Mouse (Mus musculus) stomach, embryonic 16.5 days (tissue): ENCODE measurements around the gene Ace3. TPM values are rescaled to one million over a fixed set of nuclear protein-coding genes. Genes with fewer than 3 reads are reported as not detected.
A peak's percentile ranks its signal among the peaks of the same experiment; 100 is the strongest.

ENCODE experiments used
- ATAC-seq: fragments of 200-750 bp; cut with Nextera tagmentation; 2 replicates; pipeline ENCODE4 v1.8.0; 2017; ENCODE audit warnings: moderate number of reproducible peaks, moderate TSS enrichment; ENCODE audit not compliant: insufficient read depth, low FRiP score
- H3K27ac ChIP-seq: fragments of 300-500 bp; sonication (generic); 2 replicates; pipeline ENCODE4 v1.5.1; 2014; ENCODE audit warnings: low read length
- H3K27me3 ChIP-seq: fragments of 300-500 bp; sonication (generic); 2 replicates; pipeline ENCODE4 v1.6.1; 2014; ENCODE audit warnings: low read length, control low read depth, mixed read lengths; ENCODE audit not compliant: control insufficient read depth, insufficient read depth
- H3K36me3 ChIP-seq: fragments of 300-500 bp; sonication (generic); 2 replicates; pipeline ENCODE4 v1.6.1; 2014; ENCODE audit warnings: low read length; ENCODE audit not compliant: control insufficient read depth, insufficient read depth
- H3K4me1 ChIP-seq: fragments of 300-500 bp; sonication (generic); 2 replicates; pipeline ENCODE4 v1.6.1; 2014; ENCODE audit warnings: low read length, control low read depth, mixed read lengths; ENCODE audit not compliant: control insufficient read depth, insufficient read depth
- H3K4me2 ChIP-seq: fragments of 300-500 bp; sonication (generic); 2 replicates; pipeline ENCODE4 v1.6.1; 2014; ENCODE audit warnings: low read depth, low read length, mixed read lengths
- H3K4me3 ChIP-seq: fragments of 300-500 bp; sonication (generic); replicated peaks from 2 replicates; pipeline ENCODE4 v1.5.1; 2014; ENCODE audit warnings: mild to moderate bottlenecking, low read length
- H3K9ac ChIP-seq: fragments of 300-500 bp; sonication (generic); 2 replicates; pipeline ENCODE4 v1.6.1; 2014; ENCODE audit warnings: low read length
- H3K9me3 ChIP-seq: fragments of 300-500 bp; sonication (generic); replicated peaks from 2 replicates; pipeline ENCODE4 v1.6.1; 2016; ENCODE audit warnings: low read length, control low read depth; ENCODE audit not compliant: control insufficient read depth
- WGBS: fragments of 180-500 bp; shearing (Covaris S2); extraction: QIAGEN DNeasy Blood & Tissue Kit; methylation state at CpG from one replicate; pipeline ENCODE4 v1.1.7; 2014; 5-methylcytosine and 5-hydroxymethylcytosine counted together
- polyA plus RNA-seq: library from polyadenylated mRNA; unstranded; fragments of >200 nt; fragmentation: Nextera tagmentation; extraction: Ambion mirVana; gene quantifications from 2 replicates; pipeline ENCODE4 v1.2.1, GENCODE M21; 2015

The Ace3 gene
- polyA plus RNA-seq, 1 experiment from 2014 or later = not detected

DNA sequence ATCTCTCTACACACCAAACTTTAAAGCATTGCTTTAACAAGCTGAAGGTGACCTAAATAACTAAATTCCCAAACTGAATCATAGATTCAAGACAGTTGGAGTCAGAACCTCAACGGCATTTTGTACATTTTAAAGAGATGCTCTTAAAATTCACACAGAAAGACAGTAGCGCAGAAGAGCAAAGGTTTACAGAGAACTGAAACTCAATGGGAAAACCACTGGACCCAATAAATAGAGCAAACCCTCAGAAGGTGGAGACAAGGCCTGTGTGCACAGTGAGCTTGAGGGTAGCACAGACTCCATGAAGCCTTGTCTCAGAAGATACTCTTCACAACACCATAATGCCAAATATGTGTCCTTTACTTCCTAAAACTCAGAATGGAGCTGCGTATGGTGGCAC lies 51.3 kb downstream of the Ace3 start:
- 94% methylated on average over 3 of the region's 3 CpGs for WGBS

DNA sequence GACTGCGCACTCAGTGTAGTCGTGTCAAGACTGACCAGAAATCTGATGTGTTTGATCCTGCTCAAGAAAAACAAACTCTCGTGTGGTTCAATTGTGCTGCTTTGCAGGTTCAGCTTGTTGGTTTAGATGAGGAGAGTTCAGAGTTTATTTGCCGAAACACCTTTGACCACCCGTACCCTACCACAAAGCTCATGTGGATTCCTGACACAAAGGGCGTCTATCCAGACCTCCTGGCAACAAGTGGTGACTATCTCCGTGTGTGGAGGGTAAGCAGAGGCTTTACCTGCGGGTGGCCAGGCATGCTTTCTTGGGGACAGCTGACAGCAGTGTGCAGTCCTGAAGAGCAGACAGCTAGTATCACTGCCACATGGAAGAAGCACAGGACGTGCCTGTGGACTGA lies 52.1 kb downstream of the Ace3 start:
- ATAC-seq = no peak
- H3K36me3 ChIP-seq = peaks cover 16% of the 10 kb centered on the region
- 85% methylated on average over 9 of the region's 9 CpGs for WGBS

More for the DNA sequence above, 51.3 kb downstream of the Ace3 start:
- Histone ChIP-seq H3K27ac (no peak overlapping the region), H3K27me3 (no peaks in the 10 kb centered on the region), H3K4me2 (no peak overlapping the region), H3K9me3 (no peaks in the 10 kb centered on the region), H3K4me1 (no peaks in the 10 kb centered on the region), H3K4me3 (no peak overlapping the region), H3K36me3 (peaks cover 16% of the 10 kb centered on the region), H3K9ac (no peak overlapping the region)
- ATAC-seq = no peak

DNA sequence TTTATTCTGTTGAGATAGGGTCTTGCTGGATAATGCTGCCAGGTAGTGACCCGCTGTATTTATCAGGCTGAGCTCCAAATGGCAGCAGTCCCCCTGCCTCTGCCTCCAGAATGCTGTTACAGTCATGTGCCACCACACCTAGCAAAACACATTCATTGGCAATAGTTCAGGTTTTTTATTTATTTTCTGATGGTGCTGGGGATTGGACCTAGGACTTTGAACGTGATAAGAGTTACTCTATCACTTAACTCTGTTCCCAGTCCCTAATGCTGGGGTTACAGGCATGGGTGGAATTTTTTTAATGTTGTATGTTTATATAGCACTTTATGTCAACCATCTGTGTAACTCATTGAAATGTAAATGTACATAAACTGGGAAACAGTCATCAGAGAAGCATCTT lies 59.4 kb downstream of the Ace3 start:
- Histone ChIP-seq H3K27ac (no peak overlapping the region), H3K4me3 (no peak overlapping the region), H3K9me3 (no peaks in the 10 kb centered on the region), H3K4me2 (no peak overlapping the region), H3K36me3 (peaks cover 18% of the 10 kb centered on the region), H3K27me3 (no peaks in the 10 kb centered on the region), H3K4me1 (no peaks in the 10 kb centered on the region), H3K9ac (no peak overlapping the region)
- ATAC-seq = peak; percentile 62; the same call in 1 of the 2 replicates
- WGBS = 72% methylated on average over 2 of the region's 2 CpGs

More for the DNA sequence above, 52.1 kb downstream of the Ace3 start:
- no peak overlapping the region for H3K27ac ChIP-seq
- no peaks in the 10 kb centered on the region for H3K9me3 ChIP-seq
- no peak overlapping the region for H3K4me2 ChIP-seq
- H3K9ac ChIP-seq = no peak overlapping the region
- H3K4me1 ChIP-seq = no peaks in the 10 kb centered on the region
- no peaks in the 10 kb centered on the region for H3K27me3 ChIP-seq
- H3K4me3 ChIP-seq = no peak overlapping the region

DNA sequence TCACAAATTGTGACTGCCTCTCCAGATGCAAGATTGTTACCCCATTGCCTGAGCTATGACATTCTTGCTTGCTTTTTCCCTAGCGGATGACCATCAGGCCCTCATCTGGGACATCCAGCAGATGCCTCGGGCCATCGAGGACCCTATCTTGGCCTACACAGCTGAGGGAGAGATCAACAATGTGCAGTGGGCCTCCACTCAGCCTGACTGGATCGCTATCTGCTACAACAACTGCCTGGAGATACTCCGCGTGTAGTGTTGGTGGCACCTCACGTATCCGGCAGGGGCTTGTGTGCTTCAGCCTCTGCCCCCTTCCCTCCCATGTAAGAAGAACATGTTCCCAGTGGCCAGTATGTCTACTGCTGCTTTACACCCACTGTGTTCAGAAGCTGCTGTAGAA lies 60.1 kb downstream of the Ace3 start:
- Histone ChIP-seq H3K9ac (no peak overlapping the region), H3K4me3 (no peak overlapping the region), H3K9me3 (no peaks in the 10 kb centered on the region), H3K4me2 (no peak overlapping the region), H3K4me1 (no peaks in the 10 kb centered on the region), H3K27me3 (no peaks in the 10 kb centered on the region), H3K36me3 (peaks cover 18% of the 10 kb centered on the region), H3K27ac (no peak overlapping the region)
- WGBS = 93% methylated on average over 8 of the region's 8 CpGs
- ATAC-seq = no peak

Other genes with a start within 250 kb of the Ace3 start
- 45.6 and 54.7 TPM in 2 replicates for gene Cyb561, start 41.3 kb upstream of the Ace3 start, polyA plus RNA-seq
- gene Ace, start 26.7 kb upstream of the Ace3 start, polyA plus RNA-seq = 3.3 and 3.5 TPM in 2 replicates
- gene Kcnh6, start 13.4 kb downstream of the Ace3 start, polyA plus RNA-seq = 0.46 and 0.92 TPM in 2 replicates
- gene Dcaf7, start 42.2 kb downstream of the Ace3 start, polyA plus RNA-seq = 53.3 and 54.3 TPM in 2 replicates
- gene Taco1, start 71.4 kb downstream of the Ace3 start, polyA plus RNA-seq = 10.5 and 12.2 TPM in 2 replicates
- gene Map3k3, start 89.9 kb downstream of the Ace3 start, polyA plus RNA-seq = 8.1 and 8.2 TPM in 2 replicates
- not detected in 2 replicates for gene Gm10840, start 166.2 kb downstream of the Ace3 start, polyA plus RNA-seq
- 95.6 and 111 TPM in 2 replicates for gene Limd2, start 166.2 kb downstream of the Ace3 start, polyA plus RNA-seq
- gene Strada, start 207.5 kb downstream of the Ace3 start, polyA plus RNA-seq = 18.8 and 19.6 TPM in 2 replicates
- gene Ccdc47, start 221.7 kb downstream of the Ace3 start, polyA plus RNA-seq = 100 and 112 TPM in 2 replicates
- 69.6 and 70.0 TPM in 2 replicates for gene Ddx42, start 222.3 kb downstream of the Ace3 start, polyA plus RNA-seq